Comparison of ENCODE assay signal across 8 mouse cellular contexts in the genomic region with DNA sequence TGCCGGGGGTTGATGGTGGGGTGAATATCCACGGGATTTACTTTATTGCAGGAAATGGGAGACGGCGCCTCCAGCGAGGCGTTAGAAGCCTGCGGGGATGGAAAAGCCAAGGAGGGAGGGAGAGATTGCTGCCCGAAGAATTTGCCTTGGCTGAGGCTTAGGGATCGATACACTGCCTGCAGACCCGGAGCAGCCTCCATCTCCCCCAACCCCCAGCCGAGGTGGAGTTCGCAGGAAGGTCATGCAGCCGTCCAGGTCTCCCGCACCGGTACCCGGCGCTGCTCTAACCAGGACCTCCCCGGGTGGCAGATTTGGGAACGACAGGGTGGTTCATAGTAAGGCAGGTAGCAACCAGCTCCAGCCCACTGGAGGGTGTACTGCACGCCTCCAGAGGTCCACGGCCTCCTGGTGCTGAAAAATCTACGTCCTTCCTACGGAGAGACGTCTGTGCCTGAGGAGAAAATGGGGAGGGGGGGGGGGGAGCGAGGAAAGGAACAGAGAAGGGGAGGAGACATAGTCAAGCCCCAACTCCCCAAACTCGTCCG. TPM values are rescaled to one million over a fixed set of nuclear protein-coding genes. Genes with fewer than 3 reads are reported as not detected.
DNase-seq lines count a peak whose midpoint lies in the region; ATAC-seq and TF ChIP-seq lines count a peak whose summit lies in the region.

No protein-coding gene starts in this region.

- H3K36me3 ChIP-seq in CH12.LX (replicated peaks in 1 of 2; ENCODE audit: control insufficient read depth in 1 of 2, insufficient read depth in 1 of 2, low read length in 1 of 2) = peaks cover 0 to 9% of the 10 kb centered on the region in 2 experiments
- no peaks in the 10 kb centered on the region for H3K36me3 ChIP-seq in embryonic facial prominence, embryonic 14.5 days (ENCODE audit: control insufficient read depth, insufficient read depth, low read length)
- H3K36me3 ChIP-seq in heart, embryonic 14.5 days (ENCODE audit: control insufficient read depth, insufficient read depth, low read length) = no peaks in the 10 kb centered on the region
- H3K36me3 ChIP-seq in kidney, postnatal 0 days (ENCODE audit: insufficient read depth, low read length) = no peaks in the 10 kb centered on the region
- H3K36me3 ChIP-seq in lung, embryonic 15.5 days = no peaks in the 10 kb centered on the region

- peak in 1 of 2 experiments; percentile 34; a peak in 1 of 4 replicates for TF ChIP-seq CTCF in CH12.LX (conservative IDR thresholded peaks at IDR 0.05 in 1 of 2, IDR thresholded peaks at IDR 0.05 in 1 of 2; ENCODE audit: low read depth in 2 of 2, low read length in 2 of 2)
- peak; percentile 36 for TF ChIP-seq CTCF in kidney, postnatal 0 days (IDR thresholded peaks at IDR 0.05; ENCODE audit: low read depth)
- TF ChIP-seq CTCF in olfactory bulb, adult 2 months (IDR thresholded peaks at IDR 0.05; ENCODE audit: insufficient read depth, low read depth, low read length) = no peak

- H3K27ac ChIP-seq in CH12.LX (ENCODE audit: insufficient read depth, low read depth) = no peak overlapping the region
- peak overlapping the region; percentile 98 for H3K27ac ChIP-seq in embryonic facial prominence, embryonic 14.5 days (replicated peaks; ENCODE audit: low read depth, low read length)
- H3K27ac ChIP-seq in heart, embryonic 14.5 days (replicated peaks in 1 of 2; ENCODE audit: control insufficient read depth in 1 of 2, insufficient read depth in 1 of 2, low read depth in 2 of 2, low read length in 2 of 2) = peak overlapping the region; percentile 8 to 97; a peak in 2 of 4 replicates
- H3K27ac ChIP-seq in kidney, postnatal 0 days = peak overlapping the region; percentile 94
- peak overlapping the region; percentile 99 for H3K27ac ChIP-seq in lung, embryonic 15.5 days
- peak overlapping the region; percentile 93 for H3K27ac ChIP-seq in olfactory bulb, adult 2 months (ENCODE audit: insufficient read depth, low read depth, low read length)

- DNase-seq in CH12.LX (ENCODE audit: extremely low read depth) = peak; percentile 61
- peak; percentile 42 for DNase-seq in adrenal gland, adult 8-10 months
- DNase-seq in embryonic facial prominence, embryonic 14.5 days (ENCODE audit: low spot score) = peak; percentile 84
- DNase-seq in kidney, postnatal 0 days (ENCODE audit: low spot score) = peak; percentile 78
- peak; percentile 25 for DNase-seq in urinary bladder, adult 2 months (ENCODE audit: low spot score)

- dilution Hi-C loops in CH12.LX (cut with MboI; ENCODE audit: extremely low pct_ligation_motif_present, extremely low pct_unique_long_range_greater_than_20kb, low sequenced_read_pairs) = no loop called here

- no peak for TF ChIP-seq EP300 in CH12.LX (IDR thresholded peaks at IDR 0.05; ENCODE audit: low read length)

- in situ Hi-C loops in CH12.LX (cut with MboI; ENCODE audit: low pct_ligation_motif_present, low pct_unique_long_range_greater_than_20kb, low sequenced_read_pairs) = no loop called here

- H3K9ac ChIP-seq in CH12.LX (ENCODE audit: insufficient read depth, low read depth) = peak overlapping the region; percentile 51; the same call in 1 of the 2 replicates
- peak overlapping the region; percentile 82 for H3K9ac ChIP-seq in embryonic facial prominence, embryonic 14.5 days (ENCODE audit: low read depth, low read length)
- H3K9ac ChIP-seq in heart, embryonic 14.5 days (ENCODE audit: low read length) = peak overlapping the region; percentile 84
- peak overlapping the region; percentile 69 for H3K9ac ChIP-seq in kidney, postnatal 0 days (ENCODE audit: low read depth, low read length)
- peak overlapping the region; percentile 83 for H3K9ac ChIP-seq in lung, embryonic 15.5 days

- TF ChIP-seq POLR2A in CH12.LX (IDR thresholded peaks at IDR 0.05; ENCODE audit: low read depth, low read length) = no peak
- TF ChIP-seq POLR2A in olfactory bulb, adult 2 months (IDR thresholded peaks at IDR 0.05; ENCODE audit: insufficient read depth, low read depth, low read length) = no peak

- no peaks in the 10 kb centered on the region for H3K9me3 ChIP-seq in CH12.LX (replicated peaks; ENCODE audit: low read length)
- no peaks in the 10 kb centered on the region for H3K9me3 ChIP-seq in embryonic facial prominence, embryonic 14.5 days (ENCODE audit: control insufficient read depth, low read length)
- H3K9me3 ChIP-seq in heart, embryonic 14.5 days (ENCODE audit: control insufficient read depth, low read length) = no peaks in the 10 kb centered on the region
- H3K9me3 ChIP-seq in kidney, postnatal 0 days (replicated peaks; ENCODE audit: low read length) = no peaks in the 10 kb centered on the region
- H3K9me3 ChIP-seq in lung, embryonic 15.5 days = no peaks in the 10 kb centered on the region

- ATAC-seq in embryonic facial prominence, embryonic 14.5 days (ENCODE audit: low read depth) = peak; percentile 62
- peak; percentile 20; the same call in 1 of the 2 replicates for ATAC-seq in heart, embryonic 14.5 days (ENCODE audit: insufficient number of reproducible peaks, insufficient read depth, low FRiP score, low read depth)
- ATAC-seq in kidney, postnatal 0 days (replicated peaks; ENCODE audit: low FRiP score, low read depth) = peak; percentile 66
- peak; percentile 21; the same call in 1 of the 2 replicates for ATAC-seq in lung, embryonic 15.5 days (ENCODE audit: borderline replicate concordance, extremely low read depth, low FRiP score, low TSS enrichment)

- no peaks in the 10 kb centered on the region for H3K27me3 ChIP-seq in CH12.LX (replicated peaks)
- H3K27me3 ChIP-seq in embryonic facial prominence, embryonic 14.5 days (replicated peaks; ENCODE audit: control insufficient read depth, insufficient read depth, low read length) = no peaks in the 10 kb centered on the region
- H3K27me3 ChIP-seq in heart, embryonic 14.5 days (ENCODE audit: control insufficient read depth, insufficient read depth, low read length) = no peaks in the 10 kb centered on the region
- no peaks in the 10 kb centered on the region for H3K27me3 ChIP-seq in kidney, postnatal 0 days (ENCODE audit: insufficient read depth, low read length)
- no peaks in the 10 kb centered on the region for H3K27me3 ChIP-seq in lung, embryonic 15.5 days

- no peak; the same call in 1 of the 2 replicates for TF ChIP-seq RAD21 in CH12.LX (IDR thresholded peaks at IDR 0.05; ENCODE audit: low read depth, low read length)

- peaks cover 34% of the 10 kb centered on the region for H3K79me2 ChIP-seq in CH12.LX (replicated peaks; ENCODE audit: control insufficient read depth, extremely low read depth, insufficient read depth, poor library complexity, severe bottlenecking)

- peaks cover under 1 to 30% of the 10 kb centered on the region in 2 experiments; a peak in 3 of 4 replicates for H3K4me1 ChIP-seq in CH12.LX (ENCODE audit: control insufficient read depth in 1 of 2, insufficient read depth in 2 of 2)
- peaks cover 20% of the 10 kb centered on the region for H3K4me1 ChIP-seq in embryonic facial prominence, embryonic 14.5 days (ENCODE audit: control insufficient read depth, insufficient read depth, low read length)
- H3K4me1 ChIP-seq in heart, embryonic 14.5 days (ENCODE audit: control insufficient read depth in 2 of 2, insufficient read depth in 2 of 2, low read length in 2 of 2) = peaks cover 14 to 19% of the 10 kb centered on the region in 2 experiments; a peak in 3 of 4 replicates
- peaks cover 6% of the 10 kb centered on the region for H3K4me1 ChIP-seq in kidney, postnatal 0 days (replicated peaks; ENCODE audit: insufficient read depth, low read length)
- H3K4me1 ChIP-seq in lung, embryonic 15.5 days = peaks cover 34% of the 10 kb centered on the region
- peaks cover 8% of the 10 kb centered on the region for H3K4me1 ChIP-seq in olfactory bulb, adult 2 months (ENCODE audit: control insufficient read depth, insufficient read depth, low read length)

- peak overlapping the region; percentile 90 for H3K4me2 ChIP-seq in CH12.LX (ENCODE audit: insufficient read depth, low read depth, poor library complexity, severe bottlenecking)
- H3K4me2 ChIP-seq in embryonic facial prominence, embryonic 14.5 days (ENCODE audit: low read depth, low read length) = peak overlapping the region; percentile 96
- H3K4me2 ChIP-seq in heart, embryonic 14.5 days (ENCODE audit: low read length) = peak overlapping the region; percentile 100
- peak overlapping the region; percentile 91 for H3K4me2 ChIP-seq in kidney, postnatal 0 days (ENCODE audit: low read length)
- H3K4me2 ChIP-seq in lung, embryonic 15.5 days = peak overlapping the region; percentile 100

- H3K4me3 ChIP-seq in CH12.LX (replicated peaks in 1 of 3; ENCODE audit: low read depth in 2 of 3, low read length in 2 of 3, poor library complexity in 1 of 3) = peak overlapping the region; percentile 64 to 95 (median 92)
- peak overlapping the region; percentile 83 for H3K4me3 ChIP-seq in embryonic facial prominence, embryonic 14.5 days (ENCODE audit: low read depth, low read length)
- peak overlapping the region; percentile 74 to 99 for H3K4me3 ChIP-seq in heart, embryonic 14.5 days (ENCODE audit: control insufficient read depth in 1 of 2, insufficient read depth in 1 of 2, low read depth in 1 of 2, low read length in 2 of 2)
- peak overlapping the region; percentile 85 for H3K4me3 ChIP-seq in kidney, postnatal 0 days (replicated peaks; ENCODE audit: low read depth, low read length)
- H3K4me3 ChIP-seq in lung, embryonic 15.5 days = peak overlapping the region; percentile 97
- H3K4me3 ChIP-seq in olfactory bulb, adult 2 months (ENCODE audit: insufficient read depth, low read depth, low read length) = peak overlapping the region; percentile 58

- WGBS in embryonic facial prominence, embryonic 14.5 days = 0% methylated on average over 21 of the region's 27 CpGs
- under 1% methylated on average over 25 of the region's 27 CpGs for WGBS in heart, embryonic 14.5 days
- 1% methylated on average over 26 of the region's 27 CpGs for WGBS in kidney, postnatal 0 days
- WGBS in lung, embryonic 15.5 days = under 1% methylated on average over 27 of the region's 27 CpGs
- WGBS in olfactory bulb, adult 2 months = under 1% methylated on average over 26 of the region's 27 CpGs

RNA-seq across cellular contexts. Expression of a gene that starts 1.4 kb away (rescaled TPM):
- 7.2 and 7.3 TPM in 2 replicates for total RNA-seq in CH12.LX (2012; rRNA removed)
- 2.2 and 2.5 TPM in 2 replicates for total RNA-seq in CH12.LX (2014; rRNA removed)
- polyA plus RNA-seq in CH12.LX (2012; ENCODE audit: insufficient read length, low read depth) = 13.4 and 21.3 TPM in 2 replicates
- total RNA-seq in adrenal gland, adult 8-10 months (2022) = 10 to 100 TPM; 32.5 to 58.2 (median 41.4) TPM
- polyA plus RNA-seq in embryonic facial prominence, embryonic 14.5 days (2014; fragmentation: Nextera tagmentation; extraction: Ambion mirVana) = 12.0 and 12.3 TPM in 2 replicates
- polyA plus RNA-seq in heart, embryonic 14.5 days (2014; fragmentation: Nextera tagmentation; extraction: Ambion mirVana) = 9.6 and 10.4 TPM in 2 replicates
- polyA plus RNA-seq in kidney, postnatal 0 days (2015; fragmentation: Nextera tagmentation; extraction: Ambion mirVana) = 6.6 and 9.5 TPM in 2 replicates
- polyA plus RNA-seq in lung, embryonic 15.5 days (2015; fragmentation: Nextera tagmentation; extraction: Ambion mirVana) = 11.2 and 15.5 TPM in 2 replicates
- polyA plus RNA-seq in olfactory bulb, adult 2 months (2012; ENCODE audit: insufficient read depth, insufficient read length, low replicate concordance, missing spikeins) = 83.9 and 320 TPM in 2 replicates
- polyA plus RNA-seq in urinary bladder, adult 2 months (2012; rRNA removed) = 11.7 and 16.2 TPM in 2 replicates

RNA-seq across cellular contexts. Expression of a gene that starts 38.0 kb away (rescaled TPM):
- 490 and 550 TPM in 2 replicates for total RNA-seq in CH12.LX (2012; rRNA removed)
- 689 and 720 TPM in 2 replicates for total RNA-seq in CH12.LX (2014; rRNA removed)
- polyA plus RNA-seq in CH12.LX (2012; ENCODE audit: insufficient read length, low read depth) = 277 and 311 TPM in 2 replicates
- total RNA-seq in adrenal gland, adult 8-10 months (2022) = 100 to 1,000 TPM; 346 to 533 (median 405) TPM
- 681 and 870 TPM in 2 replicates for polyA plus RNA-seq in embryonic facial prominence, embryonic 14.5 days (2014; fragmentation: Nextera tagmentation; extraction: Ambion mirVana)
- 1,362 and 1,405 TPM in 2 replicates for polyA plus RNA-seq in heart, embryonic 14.5 days (2014; fragmentation: Nextera tagmentation; extraction: Ambion mirVana)
- polyA plus RNA-seq in kidney, postnatal 0 days (2015; fragmentation: Nextera tagmentation; extraction: Ambion mirVana) = 1,237 and 1,429 TPM in 2 replicates
- 636 and 712 TPM in 2 replicates for polyA plus RNA-seq in lung, embryonic 15.5 days (2015; fragmentation: Nextera tagmentation; extraction: Ambion mirVana)
- polyA plus RNA-seq in olfactory bulb, adult 2 months (2012; ENCODE audit: insufficient read depth, insufficient read length, low replicate concordance, missing spikeins) = not detected in 2 replicates
- polyA plus RNA-seq in urinary bladder, adult 2 months (2012; rRNA removed) = 679 and 839 TPM in 2 replicates

Comparison
In these comparisons a context has a peak if more than half of its experiments do, and no peak if none do; other contexts are left out.
1. DNase-seq: peak in every context shown above with its lines; median percentile 84 in embryonic facial prominence, embryonic 14.5 days; 78 in kidney, postnatal 0 days; 61 in CH12.LX; 42 in adrenal gland, adult 8-10 months; 25 in urinary bladder, adult 2 months.
2. RNA of a gene that starts 38.0 kb away (polyA plus RNA-seq): 1,237 to 1,429 TPM in kidney, postnatal 0 days, 1,362 to 1,405 TPM in heart, embryonic 14.5 days, 681 to 870 TPM in embryonic facial prominence, embryonic 14.5 days, 679 to 839 TPM in urinary bladder, adult 2 months, 636 to 712 TPM in lung, embryonic 15.5 days and 277 to 311 TPM in CH12.LX; not detected in olfactory bulb, adult 2 months; every median in the first group is over 100 times any median in the second.
3. Peak in every context shown above with its lines, with median percentiles within 50 percentile points of each other: H3K4me2 ChIP-seq, H3K4me3 ChIP-seq, H3K9ac ChIP-seq and ATAC-seq.